ENCODE assay signal across 29 mouse cellular contexts in genomic region chr11:76936578-76936977, GRCm38 (mm10). TPM values are rescaled to one million over a fixed set of nuclear protein-coding genes. Genes with fewer than 3 reads are reported as not detected.
DNase-seq lines count a peak whose midpoint lies in the region; ATAC-seq and TF ChIP-seq lines count a peak whose summit lies in the region.
"Had no signal": no experiment of that assay in that cellular context is flagged by ENCODE, and none has a peak within 500 bp of the region (broad histone marks: within the 10 kb centered on the region; RNA-seq: fewer than 3 reads in every experiment).

No protein-coding gene starts in this region.

- no peaks in the 10 kb centered on the region for H3K36me3 ChIP-seq in intestine, postnatal 0 days (ENCODE audit: control insufficient read depth, insufficient read depth)
- H3K36me3 ChIP-seq in intestine, embryonic 16.5 days (ENCODE audit: control insufficient read depth, insufficient read depth, low read length) = no peaks in the 10 kb centered on the region
- no peaks in the 10 kb centered on the region for H3K36me3 ChIP-seq in lung, embryonic 14.5 days (ENCODE audit: insufficient read depth)
- H3K36me3 ChIP-seq in CH12.LX (replicated peaks in 1 of 2; ENCODE audit: control insufficient read depth in 1 of 2, insufficient read depth in 1 of 2, low read length in 1 of 2) = no peaks in the 10 kb centered on the region
- H3K36me3 ChIP-seq: heart, embryonic 13.5 days; limb, embryonic 12.5 days; liver, embryonic 12.5 days; lung, embryonic 15.5 days; midbrain, embryonic 12.5 days had no signal

- dilution Hi-C loops in CH12.LX (cut with MboI; ENCODE audit: extremely low pct_ligation_motif_present, extremely low pct_unique_long_range_greater_than_20kb, low sequenced_read_pairs) = no loop called here

- in situ Hi-C loops in CH12.LX (cut with MboI; ENCODE audit: low pct_ligation_motif_present, low pct_unique_long_range_greater_than_20kb, low sequenced_read_pairs) = no loop called here

- no peaks in the 10 kb centered on the region for H3K4me1 ChIP-seq in intestine, postnatal 0 days (replicated peaks; ENCODE audit: control insufficient read depth, insufficient read depth, low read length)
- H3K4me1 ChIP-seq in intestine, embryonic 16.5 days (ENCODE audit: control insufficient read depth, insufficient read depth, low read length) = no peaks in the 10 kb centered on the region
- no peaks in the 10 kb centered on the region for H3K4me1 ChIP-seq in lung, embryonic 14.5 days (ENCODE audit: insufficient read depth)
- peaks cover 0 to 5% of the 10 kb centered on the region in 2 experiments; a peak in 1 of 4 replicates for H3K4me1 ChIP-seq in CH12.LX (ENCODE audit: control insufficient read depth in 1 of 2, insufficient read depth in 2 of 2)
- H3K4me1 ChIP-seq: heart, embryonic 13.5 days; limb, embryonic 12.5 days; liver, embryonic 12.5 days; lung, embryonic 15.5 days; midbrain, embryonic 12.5 days had no signal

- no peaks in the 10 kb centered on the region for H3K27me3 ChIP-seq in intestine, postnatal 0 days (replicated peaks; ENCODE audit: control insufficient read depth, insufficient read depth, low read length)
- no peaks in the 10 kb centered on the region for H3K27me3 ChIP-seq in intestine, embryonic 16.5 days (replicated peaks; ENCODE audit: control insufficient read depth, insufficient read depth, low read length)
- H3K27me3 ChIP-seq in lung, embryonic 14.5 days (ENCODE audit: insufficient read depth, low read length) = no peaks in the 10 kb centered on the region
- no peaks in the 10 kb centered on the region for H3K27me3 ChIP-seq in CH12.LX (replicated peaks)
- H3K27me3 ChIP-seq: heart, embryonic 13.5 days; limb, embryonic 12.5 days; liver, embryonic 12.5 days; lung, embryonic 15.5 days; midbrain, embryonic 12.5 days had no signal

- no peak overlapping the region for H3K27ac ChIP-seq in intestine, postnatal 0 days (ENCODE audit: low read depth, low read length)
- H3K27ac ChIP-seq in intestine, embryonic 16.5 days (ENCODE audit: low read length) = no peak overlapping the region
- no peak overlapping the region for H3K27ac ChIP-seq in lung, embryonic 14.5 days (ENCODE audit: low read depth)
- H3K27ac ChIP-seq in CH12.LX (ENCODE audit: insufficient read depth, low read depth) = no peak overlapping the region
- H3K27ac ChIP-seq: heart, embryonic 13.5 days; hindbrain, embryonic 14.5 days; limb, embryonic 12.5 days; liver, embryonic 12.5 days; lung, embryonic 15.5 days; midbrain, embryonic 12.5 days had no signal

- TF ChIP-seq POLR2A in CH12.LX (IDR thresholded peaks at IDR 0.05; ENCODE audit: low read depth, low read length) = no peak

- WGBS in intestine, postnatal 0 days = 68% methylated on average over 5 of the region's 5 CpGs
- 58% methylated on average over 5 of the region's 5 CpGs for WGBS in intestine, embryonic 16.5 days
- WGBS in lung, embryonic 14.5 days = 62% methylated on average over 5 of the region's 5 CpGs

- no peaks in the 10 kb centered on the region for H3K79me2 ChIP-seq in CH12.LX (replicated peaks; ENCODE audit: control insufficient read depth, extremely low read depth, insufficient read depth, poor library complexity, severe bottlenecking)

- peak; percentile 57 for TF ChIP-seq RAD21 in CH12.LX (IDR thresholded peaks at IDR 0.05; ENCODE audit: low read depth, low read length)

- TF ChIP-seq EP300 in CH12.LX (IDR thresholded peaks at IDR 0.05; ENCODE audit: low read length) = no peak

- H3K9me3 ChIP-seq in intestine, postnatal 0 days (ENCODE audit: control insufficient read depth) = no peaks in the 10 kb centered on the region
- H3K9me3 ChIP-seq in intestine, embryonic 16.5 days (ENCODE audit: control insufficient read depth, low read length) = no peaks in the 10 kb centered on the region
- no peaks in the 10 kb centered on the region for H3K9me3 ChIP-seq in lung, embryonic 14.5 days (ENCODE audit: low read depth, low read length)
- peaks cover 5% of the 10 kb centered on the region for H3K9me3 ChIP-seq in CH12.LX (replicated peaks; ENCODE audit: low read length)
- H3K9me3 ChIP-seq: heart, embryonic 13.5 days; limb, embryonic 12.5 days; lung, embryonic 15.5 days; midbrain, embryonic 12.5 days had no signal

- ATAC-seq in intestine, postnatal 0 days = no peak
- ATAC-seq in intestine, embryonic 16.5 days = no peak
- no peak for ATAC-seq in lung, embryonic 14.5 days (ENCODE audit: insufficient read depth)
- ATAC-seq: forebrain, embryonic 16.5 days; liver, embryonic 12.5 days had no signal

- peak; percentile 68 for DNase-seq in lung, embryonic 14.5 days
- DNase-seq in lung, adult 18-20 months = no peak
- no peak for DNase-seq in CH12.LX (ENCODE audit: extremely low read depth)
- peak; percentile 63 for DNase-seq in adipocyte (ENCODE audit: low spot score)
- DNase-seq in right cerebral cortex, postnatal 36 days (ENCODE audit: low spot score in 2 of 2) = no peak
- DNase-seq in adrenal gland, adult 18-20 months (ENCODE audit: low spot score in 2 of 2) = no peak
- DNase-seq: adrenal gland, adult 8-10 months; cerebellum, adult 18-20 months; cerebellum, postnatal 36 days; gastrocnemius, postnatal 14 days; heart, adult 11 months; heart, postnatal 36 days; kidney, adult 9 months; kidney, postnatal 4 days; right cerebral cortex, postnatal 14 days; spleen, adult 18-20 months; thymus, postnatal 14 days had no signal

- H3K4me3 ChIP-seq in intestine, postnatal 0 days (ENCODE audit: low read depth, low read length) = no peak overlapping the region
- H3K4me3 ChIP-seq in intestine, embryonic 16.5 days (ENCODE audit: low read length) = no peak overlapping the region
- no peak overlapping the region for H3K4me3 ChIP-seq in lung, embryonic 14.5 days (ENCODE audit: low read depth, low read length)
- no peak overlapping the region for H3K4me3 ChIP-seq in CH12.LX (replicated peaks in 1 of 3; ENCODE audit: low read depth in 2 of 3, low read length in 2 of 3, poor library complexity in 1 of 3)
- H3K4me3 ChIP-seq: heart, embryonic 13.5 days; limb, embryonic 12.5 days; liver, embryonic 12.5 days; lung, embryonic 15.5 days; midbrain, embryonic 12.5 days had no signal

- peak; percentile 56 for TF ChIP-seq CTCF in intestine, postnatal 0 days (IDR thresholded peaks at IDR 0.05; ENCODE audit: low read depth)
- TF ChIP-seq CTCF in lung, embryonic 14.5 days (IDR thresholded peaks at IDR 0.05; ENCODE audit: low read depth) = peak; percentile 46
- TF ChIP-seq CTCF in CH12.LX (conservative IDR thresholded peaks at IDR 0.05 in 1 of 2, IDR thresholded peaks at IDR 0.05 in 1 of 2; ENCODE audit: low read depth in 2 of 2, low read length in 2 of 2) = peak in 1 of 2 experiments; percentile 53; a peak in 2 of 4 replicates

- H3K4me2 ChIP-seq in intestine, postnatal 0 days (replicated peaks; ENCODE audit: low read depth) = no peak overlapping the region
- no peak overlapping the region for H3K4me2 ChIP-seq in intestine, embryonic 16.5 days (ENCODE audit: low read depth, low read length)
- no peak overlapping the region for H3K4me2 ChIP-seq in lung, embryonic 14.5 days
- no peak overlapping the region for H3K4me2 ChIP-seq in CH12.LX (ENCODE audit: insufficient read depth, low read depth, poor library complexity, severe bottlenecking)
- H3K4me2 ChIP-seq: heart, embryonic 13.5 days; hindbrain, embryonic 14.5 days; limb, embryonic 12.5 days; liver, embryonic 12.5 days; lung, embryonic 15.5 days; midbrain, embryonic 12.5 days had no signal

- H3K9ac ChIP-seq in intestine, postnatal 0 days (ENCODE audit: low read depth, low read length) = no peak overlapping the region
- no peak overlapping the region for H3K9ac ChIP-seq in intestine, embryonic 16.5 days (ENCODE audit: low read depth, low read length)
- H3K9ac ChIP-seq in lung, embryonic 14.5 days = no peak overlapping the region
- H3K9ac ChIP-seq in CH12.LX (ENCODE audit: insufficient read depth, low read depth) = no peak overlapping the region
- H3K9ac ChIP-seq: heart, embryonic 13.5 days; hindbrain, embryonic 14.5 days; limb, embryonic 12.5 days; liver, embryonic 12.5 days; lung, embryonic 15.5 days; midbrain, embryonic 12.5 days had no signal

TF ChIP-seq in CH12.LX, 34 proteins besides CTCF, POLR2A, EP300 and RAD21:
- no peak for TF ChIP-seq UBTF (IDR thresholded peaks at IDR 0.05; ENCODE audit: low read depth, low read length)
- TF ChIP-seq SMC3 (IDR thresholded peaks at IDR 0.05; ENCODE audit: low read depth, low read length) = peak; percentile 45

RNA-seq across cellular contexts. Expression of gene Blmh, which starts 12.0 kb away (rescaled TPM):
- 56.7 and 60.9 TPM in 2 replicates for polyA plus RNA-seq in intestine, postnatal 0 days (2015; fragmentation: Nextera tagmentation; extraction: Ambion mirVana)
- 113 and 119 TPM in 2 replicates for polyA plus RNA-seq in intestine, embryonic 16.5 days (2015; fragmentation: Nextera tagmentation; extraction: Ambion mirVana)
- polyA plus RNA-seq in lung, embryonic 14.5 days (2014; fragmentation: Nextera tagmentation; extraction: Ambion mirVana) = 155 and 160 TPM in 2 replicates
- total RNA-seq in CH12.LX (2012; rRNA removed) (167 and 184 TPM in 2 replicates), CH12.LX (2014; rRNA removed) (212 and 233 TPM in 2 replicates)
- polyA plus RNA-seq in CH12.LX (2012; ENCODE audit: insufficient read length, low read depth) = 261 and 316 TPM in 2 replicates
- 10 to 100 TPM; 40.3 to 47.8 TPM for total RNA-seq in adrenal gland, adult 18-20 months (2021)

RNA-seq across cellular contexts. Expression of gene Tmigd1, which starts 34.6 kb away (rescaled TPM):
- polyA plus RNA-seq in intestine, postnatal 0 days (2015; fragmentation: Nextera tagmentation; extraction: Ambion mirVana) = 55.0 and 64.1 TPM in 2 replicates
- 2.7 and 6.9 TPM in 2 replicates for polyA plus RNA-seq in intestine, embryonic 16.5 days (2015; fragmentation: Nextera tagmentation; extraction: Ambion mirVana)
- 0.13 TPM in 1 of 2 replicates, not detected in the other for polyA plus RNA-seq in lung, embryonic 14.5 days (2014; fragmentation: Nextera tagmentation; extraction: Ambion mirVana)
- total RNA-seq in CH12.LX (2012; rRNA removed) = not detected in 2 replicates
- not detected in 2 replicates for total RNA-seq in CH12.LX (2014; rRNA removed)
- polyA plus RNA-seq in CH12.LX (2012; ENCODE audit: insufficient read length, low read depth) = not detected in 2 replicates
- under 1 TPM; 0.29 to 0.83 TPM for total RNA-seq in adrenal gland, adult 18-20 months (2021)
- total RNA-seq: layer of hippocampus, postnatal 25 days; left cerebral cortex, postnatal 10 days; megakaryocyte progenitor cell, adult 5-6 weeks had no signal
- polyA plus RNA-seq: forebrain, embryonic 16.5 days; hindbrain, embryonic 14.5 days; limb, embryonic 12.5 days; liver, embryonic 12.5 days; midbrain, embryonic 12.5 days had no signal

Comparison
In these comparisons a context has a peak if more than half of its experiments do, and no peak if none do; other contexts are left out.
1. DNase-seq: peak in lung, embryonic 14.5 days (single experiment) and adipocyte (single experiment); none in lung, adult 18-20 months (0 of 2), CH12.LX (single experiment), right cerebral cortex, postnatal 36 days (0 of 2) and adrenal gland, adult 18-20 months (0 of 2).